Mouse (Mus musculus) frontal cortex, postnatal 25 days (tissue): ENCODE measurements at regions not wholly inside any gene's neighbourhood (a gene's known extent, or its start where the extent isn't known, plus 50 kb on each side); places are given as distances from the start of the nearest gene placed in this dataset.

Source experiments
- DNase-seq, 2 experiments: peaks; one replicate each; pipeline ENCODE4 v3.0.0; 2022; ENCODE audit warnings: low spot score in 2 of 2

- DNase-seq: peak; percentile 25 to 53
Measured at GRCm38 (mm10) chr9:49873550-49873949, 74.8 kb upstream of the Ncam1 start.

- DNase-seq: no peak
Measured at GRCm38 (mm10) chr9:49851522-49851921, 52.8 kb upstream of the Ncam1 start.

GRCm38 (mm10) chr9:49849442-49849841 is 50.7 kb upstream of the Ncam1 start:
- no peak for DNase-seq

- DNase-seq: no peak
Measured at GRCm38 (mm10) chr9:49848943-49849342, 50.2 kb upstream of the Ncam1 start.
